Mouse (Mus musculus) kidney, postnatal 10 days (tissue): ENCODE measurements around the gene Atp5d.

ENCODE experiments used
- DNase-seq: peaks from one replicate; pipeline ENCODE4 v3.0.0; 2021; ENCODE audit warnings: mixed read lengths

The Atp5d gene

DNA sequence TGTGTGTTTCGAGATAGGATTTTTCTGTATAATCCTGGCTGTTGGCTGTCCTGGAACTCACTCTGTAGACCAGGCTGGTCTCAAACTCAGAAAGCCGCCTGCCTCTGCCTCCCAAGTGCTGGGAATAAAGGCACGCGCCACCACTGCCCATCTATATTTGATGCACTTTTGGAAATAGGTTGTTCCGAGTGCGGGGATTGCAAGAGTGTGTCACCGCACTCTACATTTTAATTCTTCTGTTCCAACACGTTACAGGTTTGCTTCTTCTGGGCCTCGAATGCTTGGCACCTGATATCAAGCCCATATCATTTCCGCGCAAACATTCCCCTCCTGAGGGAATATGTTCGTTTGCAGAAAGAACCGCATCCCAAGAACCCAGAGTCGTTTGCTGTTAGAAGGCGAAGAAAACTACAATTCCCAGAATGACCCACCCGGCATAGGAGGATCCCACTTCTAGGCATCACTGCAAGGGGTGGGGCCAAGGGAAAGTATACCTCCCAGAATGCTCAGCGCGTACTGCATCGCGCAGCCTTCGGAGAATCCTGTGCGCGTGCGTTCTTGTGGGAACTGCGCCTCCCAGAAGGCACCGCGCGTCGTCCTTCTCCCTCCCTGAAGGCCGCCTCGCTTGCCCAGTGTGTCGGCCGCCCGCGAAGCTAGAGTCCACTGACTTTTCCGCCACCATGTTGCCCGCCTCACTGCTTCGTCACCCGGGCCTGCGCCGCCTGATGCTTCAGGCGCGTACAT lies 3.5 kb downstream of the Atp5d start:
- peak; percentile 98 for DNase-seq

DNA sequence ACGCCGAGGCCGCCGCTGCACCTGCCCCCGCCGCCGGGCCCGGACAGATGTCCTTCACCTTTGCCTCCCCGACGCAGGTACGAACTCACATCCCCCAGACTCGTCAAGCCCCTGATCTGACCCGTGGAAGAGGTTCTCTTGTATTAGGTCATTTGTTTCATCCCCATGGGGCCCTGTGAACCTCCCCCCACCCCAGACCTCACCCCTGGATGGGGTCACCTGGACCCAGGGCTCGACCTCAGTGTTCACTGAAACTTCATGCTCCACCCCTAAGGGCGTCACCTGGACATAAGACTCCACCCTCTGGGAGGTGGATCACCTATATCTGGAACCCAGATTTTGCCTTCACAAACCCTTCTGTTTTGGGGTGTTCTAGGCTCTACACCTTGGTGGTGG lies 4.1 kb downstream of the Atp5d start:
- peak; percentile 64 for DNase-seq

DNA sequence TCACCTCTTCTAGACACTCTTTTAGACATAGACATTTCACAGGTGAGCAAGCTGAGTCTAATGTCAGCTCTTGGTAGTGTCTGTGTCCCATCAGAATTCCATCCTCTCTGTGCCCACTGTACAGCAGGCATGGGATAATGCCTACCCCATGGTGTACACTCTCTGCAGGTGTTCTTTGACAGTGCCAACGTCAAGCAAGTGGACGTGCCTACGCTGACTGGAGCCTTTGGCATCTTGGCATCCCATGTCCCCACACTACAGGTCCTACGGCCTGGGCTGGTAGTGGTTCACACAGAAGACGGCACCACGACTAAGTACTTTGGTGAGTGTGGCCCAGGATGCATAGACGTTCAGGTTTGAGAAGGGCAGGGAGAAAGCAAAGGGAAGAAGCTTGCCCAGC lies 5.2 kb downstream of the Atp5d start:
- no peak for DNase-seq

DNA sequence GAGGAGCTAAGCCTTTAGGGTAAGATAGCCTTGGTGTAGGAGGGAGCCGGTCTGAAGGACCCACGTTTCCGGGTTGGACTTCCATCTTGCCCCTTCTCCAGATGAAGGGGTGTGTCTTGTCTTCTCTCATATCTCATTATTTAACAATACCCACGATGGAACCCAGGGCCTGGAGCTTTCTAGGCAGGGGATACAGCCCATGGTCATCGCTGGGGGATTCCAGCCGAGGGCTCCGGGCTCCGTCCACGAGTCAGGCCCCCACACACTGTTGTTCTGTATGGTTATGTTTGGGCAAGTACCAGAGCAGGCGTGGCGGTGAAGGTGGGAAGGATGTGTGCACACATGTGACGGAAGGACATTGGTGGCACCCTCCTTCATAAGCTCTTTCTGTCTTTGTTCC lies 5.7 kb downstream of the Atp5d start:
- DNase-seq = no peak

DNA sequence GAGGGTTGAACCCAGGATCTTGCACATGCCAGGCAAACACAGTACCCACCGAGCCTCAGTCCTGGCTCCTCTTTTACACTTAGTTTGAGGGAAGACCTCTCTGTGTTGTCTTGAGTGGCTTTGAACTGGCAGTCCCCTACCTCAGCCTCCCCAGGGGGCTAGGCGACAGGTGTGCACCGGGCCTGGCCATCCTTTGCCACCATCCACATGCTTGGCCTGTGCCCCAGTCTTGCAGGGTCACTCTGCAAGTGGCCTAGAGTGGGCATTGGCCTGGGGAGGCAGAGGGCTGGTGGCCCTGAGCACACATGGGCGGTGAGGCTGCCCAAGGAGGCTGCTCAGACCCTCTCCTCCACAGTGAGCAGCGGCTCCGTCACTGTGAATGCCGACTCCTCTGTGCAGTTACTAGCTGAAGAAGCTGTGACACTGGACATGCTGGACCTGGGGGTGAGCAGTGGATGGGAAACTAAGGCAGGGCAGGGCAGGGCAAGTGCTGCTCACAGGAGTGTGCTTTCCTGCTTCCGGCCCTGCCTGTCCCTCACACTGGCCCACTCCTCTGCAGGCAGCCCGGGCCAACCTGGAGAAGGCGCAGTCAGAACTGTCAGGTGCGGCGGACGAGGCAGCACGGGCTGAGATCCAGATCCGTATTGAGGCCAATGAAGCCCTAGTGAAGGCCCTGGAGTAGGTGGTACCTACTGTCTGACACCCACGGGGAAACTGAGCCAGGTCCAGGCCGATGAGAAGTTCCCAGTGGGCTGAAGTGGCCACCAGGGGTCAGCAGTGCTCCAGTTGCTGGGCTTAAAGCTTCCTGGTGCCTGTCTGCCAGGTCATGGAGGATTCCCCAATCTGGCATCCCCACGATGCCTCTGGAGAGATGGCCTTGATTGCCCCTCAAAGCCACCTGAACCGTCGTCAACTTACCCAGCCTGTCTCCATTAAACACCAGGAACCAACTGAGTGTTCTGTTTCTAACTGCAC lies 6.7 kb downstream of the Atp5d start:
- DNase-seq = peak; percentile 89

DNA sequence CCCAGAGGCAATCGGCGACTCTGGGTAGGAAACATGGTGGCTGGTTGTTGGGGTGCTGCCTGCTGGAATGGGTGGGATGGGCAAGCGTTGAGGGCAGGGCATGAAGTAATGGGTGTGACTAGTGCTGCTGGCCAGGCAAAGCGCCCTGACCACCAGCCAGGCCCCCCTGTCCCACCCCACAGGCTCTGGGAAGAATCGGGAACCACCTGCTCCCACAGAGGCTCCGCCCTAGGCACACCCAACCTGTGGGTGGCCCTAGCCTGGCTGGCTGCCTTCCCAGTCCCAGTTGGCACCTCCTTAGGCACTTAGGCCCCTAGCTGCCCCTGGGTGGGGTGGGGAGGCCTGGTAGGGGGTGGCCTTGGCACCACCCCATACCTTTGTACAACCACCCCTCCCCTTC lies 7.5 kb downstream of the Atp5d start:
- DNase-seq = peak; percentile 76

DNA sequence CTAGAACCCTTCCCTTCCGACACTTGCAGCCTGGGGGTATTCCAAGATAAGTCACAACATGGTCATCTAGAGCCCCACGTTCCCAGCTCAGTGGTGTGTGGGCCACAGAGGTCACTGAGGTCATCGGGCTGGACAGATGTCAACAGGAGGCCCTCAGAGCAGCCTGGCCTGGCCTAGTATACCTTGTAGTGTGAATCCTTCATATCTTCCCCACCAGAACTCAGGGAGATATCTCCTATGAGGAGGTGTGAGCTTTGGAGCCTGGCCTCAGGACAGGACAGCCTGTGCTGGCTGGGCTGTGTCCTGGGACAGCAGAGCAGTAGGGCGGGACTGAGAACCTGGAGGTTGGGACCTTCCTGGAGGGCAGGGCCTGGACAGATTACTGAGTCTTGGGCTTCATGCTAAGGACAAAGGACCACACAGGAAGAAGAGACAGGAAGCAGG lies 8.2 kb downstream of the Atp5d start:
- peak; percentile 58 for DNase-seq

DNA sequence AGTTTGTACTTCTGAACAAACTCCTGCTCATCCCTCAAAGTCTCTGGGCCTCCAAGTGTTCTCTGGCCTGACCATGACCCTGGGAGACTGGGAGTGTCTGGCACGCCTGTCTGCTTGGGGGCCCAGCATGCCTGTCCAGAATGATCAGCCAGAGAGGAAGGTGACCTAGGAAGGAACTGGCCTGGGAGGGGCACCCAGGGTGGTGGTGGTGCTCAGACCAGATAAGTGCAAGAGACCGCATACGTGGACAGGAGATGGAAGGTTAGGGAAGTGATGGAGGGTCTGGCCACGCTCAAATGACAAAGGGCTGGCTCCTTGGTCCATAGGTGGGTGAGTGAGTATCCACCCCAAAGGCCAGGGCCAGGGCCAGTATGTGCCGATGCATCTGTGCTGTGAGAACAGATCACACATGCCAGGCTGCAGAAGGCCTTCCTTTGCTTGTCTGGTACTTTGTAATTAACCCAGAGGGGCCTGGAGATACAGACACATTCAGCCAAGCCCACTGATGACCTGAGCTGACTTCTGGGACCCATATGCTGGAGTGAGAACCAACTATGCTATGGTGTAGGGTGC lies 8.8 kb downstream of the Atp5d start:
- no peak for DNase-seq

DNA sequence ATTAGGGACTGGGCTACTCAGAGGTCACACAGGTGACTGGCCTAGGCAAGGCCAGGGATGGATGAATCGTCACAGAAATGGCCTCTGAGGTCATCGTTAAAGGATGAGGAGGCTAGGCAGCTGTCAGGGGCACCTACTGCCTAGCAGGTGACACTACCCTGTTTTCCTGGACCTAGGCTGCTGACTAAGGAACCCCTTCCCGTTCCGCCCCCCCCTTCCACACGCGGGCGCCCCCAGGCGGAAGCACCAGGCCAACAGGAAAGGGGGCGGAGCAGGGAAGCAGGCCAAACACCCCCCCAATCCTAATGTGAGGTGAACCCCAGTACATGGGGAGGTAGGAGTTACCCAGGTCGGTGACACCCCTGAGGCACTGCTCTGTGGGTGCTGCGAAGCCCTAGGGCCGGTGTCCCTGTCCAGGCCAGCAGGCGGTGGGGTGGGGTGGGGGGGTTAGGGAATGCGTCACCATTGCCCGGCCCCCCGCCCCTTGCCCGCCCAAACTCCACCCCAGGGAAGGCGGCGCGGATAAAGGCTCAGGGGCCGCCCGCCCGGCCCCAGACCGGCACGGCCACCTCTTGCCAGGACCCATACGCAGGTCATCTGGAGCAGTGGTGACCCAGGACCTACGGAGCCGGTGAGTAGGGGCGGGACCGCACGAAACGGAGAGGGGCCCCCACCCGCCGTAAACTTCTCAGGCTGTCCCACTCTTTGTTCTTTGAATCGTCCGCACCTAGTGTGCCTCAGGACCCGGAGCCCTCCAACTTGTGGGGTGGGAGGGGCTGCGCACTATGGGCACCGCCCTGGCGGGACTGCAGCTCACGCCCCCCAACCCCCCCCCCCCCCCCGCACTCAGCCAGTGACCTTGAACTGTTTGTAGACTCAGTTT lies 9.5 kb downstream of the Atp5d start, which contains the start of gene Midn:
TSS of gene Midn (plus strand) at position 554 of the 883 bp plus-strand sequence.
- peak; percentile 93 for DNase-seq

DNA sequence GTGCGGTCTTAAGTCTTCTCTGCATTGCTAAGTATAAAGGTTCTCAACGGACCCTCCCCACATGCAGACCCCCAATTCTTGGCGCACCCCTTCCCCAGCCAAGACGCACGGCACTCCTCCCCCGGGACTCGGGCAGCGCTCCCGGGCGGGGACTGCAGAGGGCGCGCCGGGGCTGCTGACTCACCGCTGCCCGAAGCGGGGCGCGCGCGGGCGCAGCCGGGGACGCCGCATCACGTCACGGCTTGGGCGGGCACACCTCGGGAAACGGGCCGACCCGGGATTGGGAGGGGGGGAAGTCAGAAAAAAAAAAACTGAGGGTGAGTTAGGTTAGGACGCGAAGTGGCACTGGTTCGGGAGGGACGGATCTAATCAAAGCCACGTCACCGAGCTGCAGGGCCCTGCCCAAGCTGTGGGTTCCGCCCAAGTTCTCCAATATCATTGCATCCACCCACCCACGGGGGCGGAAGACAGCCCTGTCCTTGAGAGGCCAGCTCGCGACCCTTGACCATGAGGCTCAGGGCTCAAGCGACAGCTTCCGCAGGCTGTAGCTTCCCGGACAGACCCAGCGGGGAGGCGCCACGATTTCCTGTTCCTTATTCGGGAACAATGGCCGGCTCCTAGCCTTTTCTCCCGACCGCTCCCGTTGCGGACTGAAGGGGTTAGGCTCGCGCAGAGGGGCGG lies 10.3 kb downstream of the Atp5d start:
- DNase-seq = peak; percentile 97

DNA sequence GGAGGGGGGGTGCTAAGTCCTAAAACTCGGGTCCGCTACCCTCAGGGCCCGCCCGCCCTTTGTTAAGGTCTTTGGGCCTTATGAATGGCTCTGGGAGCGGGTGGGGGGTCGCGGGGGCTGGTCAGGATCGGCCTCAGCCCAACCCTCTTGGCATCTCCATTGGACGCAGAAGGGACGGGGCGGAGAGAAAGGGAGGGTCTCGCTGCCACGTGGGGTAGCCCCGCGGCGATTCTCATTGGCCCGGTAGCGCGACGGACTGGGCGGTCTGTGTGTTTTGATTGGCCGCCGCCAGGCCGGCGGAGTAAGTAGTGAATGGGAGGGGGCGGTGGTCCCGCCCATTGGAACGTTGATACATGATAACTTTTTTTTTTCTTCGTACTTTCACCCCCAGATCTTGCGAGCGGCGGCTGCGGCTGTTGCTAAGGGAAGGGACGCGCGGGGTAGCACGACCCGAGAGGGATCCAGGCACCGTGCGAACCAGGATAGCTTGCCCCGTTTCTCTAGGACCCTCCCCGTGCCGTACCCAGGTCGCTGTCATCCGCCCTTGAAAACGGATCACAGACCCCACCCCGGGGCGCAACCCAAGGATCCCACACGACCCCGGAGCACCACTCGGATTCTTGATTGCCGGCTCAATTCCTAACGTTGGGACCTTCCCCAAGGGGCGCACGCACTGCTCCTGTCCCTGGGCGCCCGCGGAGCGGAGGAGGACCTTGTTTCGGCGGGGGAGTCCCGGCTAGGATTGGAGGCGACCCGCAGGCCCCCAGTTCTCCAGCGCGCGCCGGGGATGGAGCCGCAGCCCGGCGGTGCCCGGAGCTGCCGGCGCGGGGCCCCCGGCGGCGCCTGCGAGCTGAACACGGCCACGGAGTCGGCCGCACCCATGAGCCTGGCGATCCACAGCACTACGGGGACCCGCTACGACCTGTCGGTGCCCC lies 11.1 kb downstream of the Atp5d start:
- DNase-seq = peak; percentile 99

DNA sequence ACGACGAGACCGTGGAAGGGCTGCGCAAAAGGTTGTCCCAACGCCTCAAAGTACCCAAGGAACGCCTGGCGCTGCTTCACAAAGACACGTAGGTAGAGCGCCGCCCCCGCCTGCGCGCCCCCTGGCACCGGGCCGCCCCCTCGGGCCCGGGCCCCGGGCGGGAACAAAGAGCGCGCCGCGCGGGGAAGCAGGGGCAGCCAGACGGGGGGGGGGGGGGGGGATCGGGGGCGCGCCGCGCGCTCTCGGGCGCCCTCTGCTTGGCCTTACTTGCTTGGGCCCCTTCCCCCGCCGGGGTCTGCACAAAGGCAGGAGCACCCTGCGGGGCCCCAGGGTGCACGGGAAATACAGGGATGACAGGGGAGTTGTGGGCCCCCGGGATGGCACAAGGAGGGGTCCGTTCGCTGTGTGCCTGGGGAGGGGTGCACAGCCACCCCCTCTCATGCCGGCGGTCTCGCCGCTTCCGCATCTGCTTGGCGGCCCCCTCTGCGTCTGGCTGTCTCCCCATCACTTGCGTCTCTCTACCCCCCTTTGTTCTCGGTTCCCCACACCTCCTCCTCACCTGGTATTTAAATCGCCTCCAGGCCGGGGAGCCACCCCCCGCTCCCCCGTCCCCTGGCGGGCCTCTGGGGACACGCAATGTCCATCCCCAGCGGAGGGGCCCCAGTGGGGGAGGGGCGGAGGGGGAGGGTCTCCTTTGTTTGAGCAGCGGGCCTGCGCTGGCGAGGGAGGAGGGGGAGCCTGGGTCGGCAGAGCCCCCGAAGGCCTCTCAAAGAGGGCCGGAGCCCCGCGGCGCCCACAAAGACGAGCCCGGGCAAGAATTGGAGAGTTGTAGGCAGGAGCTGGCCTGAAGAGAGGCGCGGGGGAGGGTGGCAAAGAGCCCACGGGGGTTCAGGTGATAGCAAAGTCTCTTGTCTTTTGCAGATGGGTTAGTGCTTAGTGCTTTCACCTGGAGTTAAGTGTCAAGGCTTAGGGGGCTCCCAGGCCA lies 12.1 kb downstream of the Atp5d start:
- DNase-seq = peak; percentile 85

DNA sequence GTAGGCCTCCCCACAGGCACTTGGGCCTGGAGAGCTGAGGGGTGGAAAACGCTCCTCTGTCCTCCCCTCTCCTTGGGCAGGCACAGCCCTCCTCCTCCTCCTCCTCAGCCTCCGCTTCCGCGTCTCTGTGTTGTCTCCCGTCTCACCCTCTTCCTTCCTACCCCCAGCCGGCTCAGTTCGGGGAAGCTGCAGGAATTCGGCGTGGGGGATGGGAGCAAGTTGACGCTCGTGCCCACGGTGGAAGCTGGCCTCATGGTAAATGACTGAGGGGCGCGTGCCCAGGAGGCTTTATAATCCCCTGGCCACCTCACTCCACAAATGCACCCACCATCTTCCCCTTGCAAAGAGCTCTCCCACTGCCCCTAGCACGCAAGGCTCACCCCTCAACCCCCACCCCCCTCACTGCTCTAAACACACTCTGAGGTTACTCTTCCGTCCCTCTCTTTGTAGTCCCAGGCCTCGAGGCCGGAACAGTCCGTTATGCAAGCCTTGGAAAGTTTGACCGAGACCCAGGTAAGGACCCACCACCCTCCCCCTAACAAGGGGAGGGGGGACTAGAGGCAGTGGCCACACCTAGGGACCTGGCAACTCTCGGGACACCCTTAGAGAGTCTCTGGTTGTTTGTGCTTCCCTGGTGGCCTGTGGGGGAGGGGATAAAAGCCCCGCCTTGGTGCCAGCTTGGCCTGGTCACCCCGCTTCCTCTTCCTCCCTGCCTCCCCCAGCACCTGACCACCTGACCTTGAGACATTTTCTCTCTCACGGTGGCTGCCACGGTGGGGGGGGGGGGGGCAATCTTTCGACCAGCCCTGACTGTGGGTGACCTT lies 13.0 kb downstream of the Atp5d start:
- peak; percentile 88 for DNase-seq

DNA sequence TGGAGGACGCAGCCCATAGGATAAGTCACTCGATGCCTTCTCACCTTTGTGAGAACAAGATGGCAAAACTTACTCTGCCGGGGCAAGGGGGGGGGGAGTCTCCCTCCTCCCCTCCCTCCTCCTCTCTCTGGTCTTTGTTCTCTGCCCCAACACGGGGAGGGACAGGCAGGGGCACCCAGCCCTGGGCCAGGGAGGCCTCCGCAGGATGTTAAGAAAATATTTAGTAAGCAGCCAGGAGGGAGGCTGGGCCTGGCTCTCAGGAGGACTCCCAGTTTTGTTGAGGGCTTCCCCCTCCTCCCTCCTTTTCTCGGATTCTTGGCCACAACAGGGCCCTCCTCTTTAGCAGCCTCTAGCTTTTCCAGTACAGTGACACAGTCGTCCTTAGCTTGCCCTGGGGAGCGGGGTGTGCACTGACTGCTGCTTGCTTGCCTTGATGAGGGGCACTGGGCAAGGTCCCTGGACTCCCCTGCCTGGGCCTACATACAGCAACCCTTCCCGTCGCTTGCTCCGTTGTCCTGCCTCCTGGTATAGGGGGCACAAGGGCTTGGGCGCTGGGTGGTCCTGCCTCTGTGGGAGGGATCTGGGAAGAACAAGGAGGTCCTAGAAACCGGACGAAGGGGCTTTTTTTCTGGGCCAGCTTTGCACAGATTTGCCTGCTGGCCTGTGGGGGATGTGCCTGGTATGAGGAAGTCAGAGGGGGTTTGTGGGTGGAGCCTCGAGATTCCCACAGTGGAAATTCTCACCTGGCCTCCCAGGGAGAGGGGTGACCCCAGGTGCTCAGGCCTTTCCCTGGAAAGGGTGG lies 13.8 kb downstream of the Atp5d start:
- peak; percentile 80 for DNase-seq

DNA sequence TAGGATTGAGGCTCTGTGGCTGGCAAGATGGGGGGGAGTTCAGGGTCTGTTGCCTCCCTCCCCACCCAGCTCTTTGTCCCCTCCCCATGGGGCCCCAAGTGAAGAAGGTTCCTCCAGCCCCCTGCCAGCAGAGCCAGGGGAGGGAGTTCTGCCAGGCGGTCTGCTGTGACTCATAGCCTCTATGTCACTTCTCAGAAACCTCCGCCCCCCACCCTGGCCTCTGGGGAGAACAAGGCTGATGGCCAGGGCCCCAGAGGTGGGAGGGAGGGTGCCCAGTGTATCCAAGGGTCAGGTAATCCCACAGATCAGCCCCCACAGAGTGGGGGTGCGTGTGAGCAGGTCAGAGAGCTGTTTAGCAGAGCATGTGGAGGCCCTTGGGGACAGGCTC lies 14.4 kb downstream of the Atp5d start:
- DNase-seq = peak; percentile 84

DNA sequence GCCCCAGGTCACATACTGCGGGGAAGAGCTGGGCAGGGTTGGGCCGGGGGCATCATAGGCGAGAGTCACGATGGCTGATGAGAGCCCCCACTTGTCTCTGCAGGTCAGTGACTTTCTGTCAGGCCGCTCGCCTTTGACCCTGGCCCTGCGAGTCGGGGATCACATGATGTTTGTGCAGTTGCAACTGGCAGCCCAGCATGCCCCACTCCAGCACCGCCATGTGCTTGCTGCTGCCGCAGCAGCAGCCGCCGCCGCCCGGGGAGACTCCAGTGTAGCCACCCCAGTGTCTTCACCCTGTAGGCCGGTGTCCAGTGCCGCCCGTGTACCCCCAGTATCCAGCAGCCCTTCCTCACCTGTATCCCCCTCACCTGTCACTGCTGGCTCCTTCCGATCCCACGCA lies 15.3 kb downstream of the Atp5d start:
- DNase-seq = peak; percentile 62

DNA sequence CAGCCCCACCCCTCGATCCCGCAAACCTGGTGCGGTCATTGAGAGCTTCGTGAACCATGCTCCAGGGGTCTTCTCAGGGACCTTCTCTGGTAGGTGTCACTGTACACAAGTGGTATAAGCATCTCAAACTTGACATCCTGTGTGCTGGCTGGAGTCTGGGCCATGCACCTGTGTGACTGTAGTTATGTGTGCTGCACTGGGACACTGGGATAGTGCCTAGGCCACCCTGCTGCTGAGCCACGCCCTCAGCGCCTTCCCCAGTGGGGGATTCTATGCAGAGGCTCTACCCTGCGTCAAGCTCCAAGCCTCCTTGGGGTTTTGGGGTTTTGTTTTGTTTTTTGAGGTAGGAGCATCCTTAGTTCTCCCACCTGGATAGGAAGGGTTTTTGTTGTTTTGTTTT lies 16.0 kb downstream of the Atp5d start:
- peak; percentile 13 for DNase-seq

DNA sequence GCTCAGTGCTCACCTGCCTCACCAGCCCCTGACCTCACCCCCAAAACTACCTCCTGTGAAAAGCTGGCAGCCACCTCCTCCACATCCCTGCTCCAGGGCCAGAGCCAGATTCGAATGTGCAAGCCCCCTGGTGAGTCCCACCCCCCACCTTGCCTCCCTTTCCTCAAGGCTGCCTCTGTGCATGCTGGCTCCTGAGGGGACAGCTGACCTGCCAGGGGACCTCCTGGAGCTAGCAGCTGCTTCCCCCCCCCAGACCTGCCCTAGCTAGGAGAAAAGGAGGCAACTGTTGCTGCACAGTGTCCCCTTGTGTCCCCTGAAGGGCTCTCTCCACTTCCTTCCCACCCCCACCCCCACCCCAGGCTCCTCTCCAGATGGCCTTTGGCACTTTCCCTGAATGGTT lies 16.8 kb downstream of the Atp5d start:
- DNase-seq = peak; percentile 31
